14 mouse cellular contexts compared by ENCODE assay signal in the genomic region with DNA sequence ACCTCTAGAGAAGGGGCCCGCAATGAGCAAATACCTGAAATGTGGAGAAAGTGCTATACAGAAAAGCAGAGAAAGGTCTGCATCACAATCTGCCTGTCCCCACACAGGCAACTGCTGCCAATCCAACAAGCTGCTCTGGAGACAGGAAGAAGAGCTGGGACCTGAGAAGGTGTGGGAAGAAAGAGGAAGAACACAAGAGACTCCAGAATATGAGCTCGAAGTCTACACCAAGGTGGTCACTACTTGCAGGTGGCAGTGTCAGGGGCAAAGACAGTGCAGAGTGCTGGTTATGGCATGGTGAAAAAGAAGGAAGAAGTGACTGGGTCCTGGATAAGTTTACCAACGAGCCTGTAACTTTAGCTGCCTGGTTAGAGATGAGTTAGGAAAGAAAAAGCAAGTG.
"Had no signal": no experiment of that assay in that cellular context is flagged by ENCODE, and none has a peak within 500 bp of the region (broad histone marks: within the 10 kb centered on the region; RNA-seq: fewer than 3 reads in every experiment).

No protein-coding gene starts in this region.

- H3K4me3 ChIP-seq: kidney, embryonic 15.5 days; limb, embryonic 12.5 days; liver, embryonic 15.5 days; midbrain, embryonic 13.5 days; neural tube, embryonic 15.5 days; stomach, embryonic 15.5 days had no signal

- H3K27me3 ChIP-seq: kidney, embryonic 15.5 days; limb, embryonic 12.5 days; liver, embryonic 15.5 days; midbrain, embryonic 13.5 days; neural tube, embryonic 15.5 days; stomach, embryonic 15.5 days had no signal

- H3K9me3 ChIP-seq: kidney, embryonic 15.5 days; limb, embryonic 12.5 days; liver, embryonic 15.5 days; midbrain, embryonic 13.5 days; neural tube, embryonic 15.5 days; stomach, embryonic 15.5 days had no signal

- H3K36me3 ChIP-seq: kidney, embryonic 15.5 days; limb, embryonic 12.5 days; liver, embryonic 15.5 days; midbrain, embryonic 13.5 days; neural tube, embryonic 15.5 days; stomach, embryonic 15.5 days had no signal

- DNase-seq: kidney, adult 18-20 months; kidney, postnatal 14 days; lung, adult 2 months; lung, postnatal 36 days; right cerebral cortex, adult 18-20 months; right cerebral cortex, postnatal 25 days; spleen, adult 18-20 months had no signal

- H3K4me1 ChIP-seq: kidney, embryonic 15.5 days; limb, embryonic 12.5 days; neural tube, embryonic 15.5 days; stomach, embryonic 15.5 days had no signal

- H3K9ac ChIP-seq: kidney, embryonic 15.5 days; limb, embryonic 12.5 days; liver, embryonic 15.5 days; midbrain, embryonic 13.5 days; neural tube, embryonic 15.5 days; stomach, embryonic 15.5 days had no signal

- H3K27ac ChIP-seq: kidney, embryonic 15.5 days; limb, embryonic 12.5 days; liver, embryonic 15.5 days; midbrain, embryonic 13.5 days; neural tube, embryonic 15.5 days; stomach, embryonic 15.5 days had no signal

- ATAC-seq: lung, postnatal 0 days; midbrain, embryonic 13.5 days had no signal

- H3K4me2 ChIP-seq: kidney, embryonic 15.5 days; limb, embryonic 12.5 days; liver, embryonic 15.5 days; midbrain, embryonic 13.5 days; neural tube, embryonic 15.5 days; stomach, embryonic 15.5 days had no signal
